Mouse (Mus musculus): ENCODE measurements around the gene Coro2b. TPM values are rescaled to one million over a fixed set of nuclear protein-coding genes. Genes with fewer than 3 reads are reported as not detected.

The Coro2b gene
- polyA plus RNA-seq, 1 experiment from 2014 or later, result 26.2 TPM

- ATAC-seq (ENCODE audit: insufficient read depth) (no peak), DNase-seq (no peak)
- Histone ChIP-seq H3K36me3 (ENCODE audit: insufficient read depth) (no peaks in the 10 kb centered on the region), H3K4me3 (ENCODE audit: low read depth, low read length) (no peak overlapping the region), H3K4me1 (ENCODE audit: insufficient read depth) (peaks cover 24% of the 10 kb centered on the region), H3K27me3 (ENCODE audit: insufficient read depth, low read length) (no peaks in the 10 kb centered on the region), H3K27ac (ENCODE audit: low read depth) (no peak overlapping the region), H3K9me3 (ENCODE audit: low read depth, low read length) (no peaks in the 10 kb centered on the region), H3K9ac (no peak overlapping the region), H3K4me2 (no peak overlapping the region)
- no peak for TF ChIP-seq CTCF (IDR thresholded peaks at IDR 0.05; ENCODE audit: low read depth)
- 84% methylated on average over 6 of the region's 6 CpGs for WGBS
Observed at GRCm38 (mm10) chr9:62517112-62517957, 19.5 kb downstream of the Coro2b start.

GRCm38 (mm10) chr9:62515138-62515537 lies 21.7 kb downstream of the Coro2b start:
- Histone ChIP-seq H3K4me2 (no peak overlapping the region), H3K36me3 (ENCODE audit: insufficient read depth) (no peaks in the 10 kb centered on the region), H3K9ac (no peak overlapping the region), H3K9me3 (ENCODE audit: low read depth, low read length) (no peaks in the 10 kb centered on the region), H3K27me3 (ENCODE audit: insufficient read depth, low read length) (no peaks in the 10 kb centered on the region), H3K4me1 (ENCODE audit: insufficient read depth) (peaks cover 12% of the 10 kb centered on the region), H3K4me3 (ENCODE audit: low read depth, low read length) (no peak overlapping the region), H3K27ac (ENCODE audit: low read depth) (no peak overlapping the region)
- DNase-seq (no peak), ATAC-seq (ENCODE audit: insufficient read depth) (no peak)
- no peak for TF ChIP-seq CTCF (IDR thresholded peaks at IDR 0.05; ENCODE audit: low read depth)
- WGBS, result 84% methylated on average over 7 of the region's 7 CpGs

- H3K36me3 ChIP-seq (ENCODE audit: insufficient read depth), result no peaks in the 10 kb centered on the region
- H3K4me1 ChIP-seq (ENCODE audit: insufficient read depth), result peaks cover 12% of the 10 kb centered on the region
- no peaks in the 10 kb centered on the region for H3K27me3 ChIP-seq (ENCODE audit: insufficient read depth, low read length)
- no peak for TF ChIP-seq CTCF (IDR thresholded peaks at IDR 0.05; ENCODE audit: low read depth)
- peak overlapping the region; percentile 70 for H3K27ac ChIP-seq (ENCODE audit: low read depth)
- peak; percentile 81 for ATAC-seq (ENCODE audit: insufficient read depth)
- WGBS, result 22% methylated on average over 10 of the region's 10 CpGs
- H3K9ac ChIP-seq, result no peak overlapping the region
- DNase-seq, result peak; percentile 89
- H3K4me2 ChIP-seq, result no peak overlapping the region
- no peaks in the 10 kb centered on the region for H3K9me3 ChIP-seq (ENCODE audit: low read depth, low read length)
- no peak overlapping the region for H3K4me3 ChIP-seq (ENCODE audit: low read depth, low read length)
Observed at GRCm38 (mm10) chr9:62513492-62514133, 23.2 kb downstream of the Coro2b start.

- no peak overlapping the region for H3K4me2 ChIP-seq
- H3K4me1 ChIP-seq (ENCODE audit: insufficient read depth), result peaks cover 12% of the 10 kb centered on the region
- no peaks in the 10 kb centered on the region for H3K27me3 ChIP-seq (ENCODE audit: insufficient read depth, low read length)
- 49% methylated on average over 4 of the region's 4 CpGs for WGBS
- no peak overlapping the region for H3K4me3 ChIP-seq (ENCODE audit: low read depth, low read length)
- no peak for TF ChIP-seq CTCF (IDR thresholded peaks at IDR 0.05; ENCODE audit: low read depth)
- H3K9me3 ChIP-seq (ENCODE audit: low read depth, low read length), result no peaks in the 10 kb centered on the region
- ATAC-seq (ENCODE audit: insufficient read depth), result no peak
- no peaks in the 10 kb centered on the region for H3K36me3 ChIP-seq (ENCODE audit: insufficient read depth)
- H3K27ac ChIP-seq (ENCODE audit: low read depth), result no peak overlapping the region
- peak; percentile 68 for DNase-seq
- no peak overlapping the region for H3K9ac ChIP-seq
Observed at GRCm38 (mm10) chr9:62510530-62510936, 26.3 kb downstream of the Coro2b start.

- no peak for ATAC-seq (ENCODE audit: insufficient read depth)
- Histone ChIP-seq H3K4me3 (ENCODE audit: low read depth, low read length) (no peak overlapping the region), H3K4me1 (ENCODE audit: insufficient read depth) (peaks cover 12% of the 10 kb centered on the region), H3K36me3 (ENCODE audit: insufficient read depth) (no peaks in the 10 kb centered on the region), H3K9ac (no peak overlapping the region), H3K9me3 (ENCODE audit: low read depth, low read length) (no peaks in the 10 kb centered on the region), H3K4me2 (no peak overlapping the region), H3K27me3 (ENCODE audit: insufficient read depth, low read length) (no peaks in the 10 kb centered on the region), H3K27ac (ENCODE audit: low read depth) (no peak overlapping the region)
- DNase-seq, result no peak
- TF ChIP-seq CTCF (IDR thresholded peaks at IDR 0.05; ENCODE audit: low read depth), result no peak
- 82% methylated on average over 6 of the region's 6 CpGs for WGBS
Observed at GRCm38 (mm10) chr9:62509617-62510016, 27.2 kb downstream of the Coro2b start.

- ATAC-seq (ENCODE audit: insufficient read depth), result no peak
- WGBS, result 83% methylated on average over 10 of the region's 10 CpGs
- H3K27ac ChIP-seq (ENCODE audit: low read depth), result no peak overlapping the region
Observed at GRCm38 (mm10) chr9:62508740-62509524, 27.9 kb downstream of the Coro2b start.

More at GRCm38 (mm10) chr9:62508740-62509524, 27.9 kb downstream of the Coro2b start:
- no peak overlapping the region for H3K9ac ChIP-seq
- no peak for TF ChIP-seq CTCF (IDR thresholded peaks at IDR 0.05; ENCODE audit: low read depth)
- H3K9me3 ChIP-seq (ENCODE audit: low read depth, low read length), result no peaks in the 10 kb centered on the region
- H3K4me2 ChIP-seq, result no peak overlapping the region
- H3K4me3 ChIP-seq (ENCODE audit: low read depth, low read length), result no peak overlapping the region
- peaks cover 10% of the 10 kb centered on the region for H3K4me1 ChIP-seq (ENCODE audit: insufficient read depth)
- no peak for DNase-seq
- no peaks in the 10 kb centered on the region for H3K36me3 ChIP-seq (ENCODE audit: insufficient read depth)
- no peaks in the 10 kb centered on the region for H3K27me3 ChIP-seq (ENCODE audit: insufficient read depth, low read length)
